Mouse (Mus musculus): ENCODE measurements at regions not wholly inside any gene's neighbourhood (a gene's known extent, or its start where the extent isn't known, plus 50 kb on each side); places are given as distances from the start of the nearest gene placed in this dataset.

GRCm38 (mm10) chr2:54033277-54033676 is 52.1 kb downstream of the Rprm start:
- no peak overlapping the region for H3K4me2 ChIP-seq (ENCODE audit: low read length)
- no peaks in the 10 kb centered on the region for H3K27me3 ChIP-seq (ENCODE audit: control insufficient read depth, insufficient read depth, low read length)
- no peaks in the 10 kb centered on the region for H3K36me3 ChIP-seq (ENCODE audit: control insufficient read depth, insufficient read depth, low read length)
- ATAC-seq (ENCODE audit: low FRiP score, low TSS enrichment) (no peak), DNase-seq (no peak)
- H3K9ac ChIP-seq (replicated peaks; ENCODE audit: low read length) = no peak overlapping the region
- no peak overlapping the region for H3K4me3 ChIP-seq (replicated peaks; ENCODE audit: low read depth, low read length)
- H3K27ac ChIP-seq (replicated peaks; ENCODE audit: low read depth, low read length) = no peak overlapping the region
- H3K4me1 ChIP-seq (ENCODE audit: control insufficient read depth, insufficient read depth, low read length) = no peaks in the 10 kb centered on the region
- no peaks in the 10 kb centered on the region for H3K9me3 ChIP-seq (ENCODE audit: control insufficient read depth, low read length)
- WGBS = 87% methylated on average over 4 of the region's 4 CpGs

- no peak overlapping the region for H3K4me2 ChIP-seq (ENCODE audit: low read length)
- no peak overlapping the region for H3K4me3 ChIP-seq (replicated peaks; ENCODE audit: low read depth, low read length)
- no peaks in the 10 kb centered on the region for H3K4me1 ChIP-seq (ENCODE audit: control insufficient read depth, insufficient read depth, low read length)
- no peaks in the 10 kb centered on the region for H3K9me3 ChIP-seq (ENCODE audit: control insufficient read depth, low read length)
- no peak overlapping the region for H3K27ac ChIP-seq (replicated peaks; ENCODE audit: low read depth, low read length)
- DNase-seq (no peak), ATAC-seq (ENCODE audit: low FRiP score, low TSS enrichment) (no peak)
- no peaks in the 10 kb centered on the region for H3K27me3 ChIP-seq (ENCODE audit: control insufficient read depth, insufficient read depth, low read length)
- no peaks in the 10 kb centered on the region for H3K36me3 ChIP-seq (ENCODE audit: control insufficient read depth, insufficient read depth, low read length)
- WGBS = 90% methylated on average over 2 of the region's 2 CpGs
- no peak overlapping the region for H3K9ac ChIP-seq (replicated peaks; ENCODE audit: low read length)
Measured at GRCm38 (mm10) chr2:54028851-54029250, 56.5 kb downstream of the Rprm start.

- Histone ChIP-seq H3K4me1 (ENCODE audit: control insufficient read depth, insufficient read depth, low read length) (no peaks in the 10 kb centered on the region), H3K4me3 (replicated peaks; ENCODE audit: low read depth, low read length) (no peak overlapping the region), H3K9ac (replicated peaks; ENCODE audit: low read length) (no peak overlapping the region), H3K4me2 (ENCODE audit: low read length) (no peak overlapping the region), H3K27me3 (ENCODE audit: control insufficient read depth, insufficient read depth, low read length) (no peaks in the 10 kb centered on the region), H3K36me3 (ENCODE audit: control insufficient read depth, insufficient read depth, low read length) (no peaks in the 10 kb centered on the region), H3K9me3 (ENCODE audit: control insufficient read depth, low read length) (no peaks in the 10 kb centered on the region), H3K27ac (replicated peaks; ENCODE audit: low read depth, low read length) (no peak overlapping the region)
- ATAC-seq (ENCODE audit: low FRiP score, low TSS enrichment) (no peak), DNase-seq (no peak)
- 89% methylated on average over 4 of the region's 4 CpGs for WGBS
Measured at GRCm38 (mm10) chr2:54022708-54023107, 62.6 kb downstream of the Rprm start.

- Histone ChIP-seq H3K36me3 (ENCODE audit: control insufficient read depth, insufficient read depth, low read length) (no peaks in the 10 kb centered on the region), H3K27ac (replicated peaks; ENCODE audit: low read depth, low read length) (no peak overlapping the region), H3K27me3 (ENCODE audit: control insufficient read depth, insufficient read depth, low read length) (no peaks in the 10 kb centered on the region), H3K9ac (replicated peaks; ENCODE audit: low read length) (no peak overlapping the region), H3K9me3 (ENCODE audit: control insufficient read depth, low read length) (no peaks in the 10 kb centered on the region), H3K4me1 (ENCODE audit: control insufficient read depth, insufficient read depth, low read length) (no peaks in the 10 kb centered on the region), H3K4me2 (ENCODE audit: low read length) (no peak overlapping the region), H3K4me3 (replicated peaks; ENCODE audit: low read depth, low read length) (no peak overlapping the region)
- DNase-seq (no peak), ATAC-seq (ENCODE audit: low FRiP score, low TSS enrichment) (no peak)
- WGBS = 67% methylated on average over 2 of the region's 2 CpGs
Measured at GRCm38 (mm10) chr2:53990157-53990556, 95.2 kb downstream of the Rprm start.

- H3K36me3 ChIP-seq (ENCODE audit: control insufficient read depth, insufficient read depth, low read length) = no peaks in the 10 kb centered on the region
- H3K4me3 ChIP-seq (replicated peaks; ENCODE audit: low read depth, low read length) = no peak overlapping the region
- DNase-seq = peak; percentile 29
- 68% methylated on average over 4 of the region's 4 CpGs for WGBS
- H3K27me3 ChIP-seq (ENCODE audit: control insufficient read depth, insufficient read depth, low read length) = no peaks in the 10 kb centered on the region
- ATAC-seq (ENCODE audit: low FRiP score, low TSS enrichment) = peak; percentile 60; the same call in 1 of the 2 replicates
- H3K4me2 ChIP-seq (ENCODE audit: low read length) = no peak overlapping the region
- H3K9me3 ChIP-seq (ENCODE audit: control insufficient read depth, low read length) = no peaks in the 10 kb centered on the region
- no peak overlapping the region for H3K9ac ChIP-seq (replicated peaks; ENCODE audit: low read length)
- no peaks in the 10 kb centered on the region for H3K4me1 ChIP-seq (ENCODE audit: control insufficient read depth, insufficient read depth, low read length)
- H3K27ac ChIP-seq (replicated peaks; ENCODE audit: low read depth, low read length) = no peak overlapping the region
Measured at GRCm38 (mm10) chr2:53975707-53976106, 109.6 kb downstream of the Rprm start.

GRCm38 (mm10) chr2:53960499-53960898 is 124.9 kb downstream of the Rprm start:
- H3K9ac ChIP-seq (replicated peaks; ENCODE audit: low read length) = no peak overlapping the region
- ATAC-seq (ENCODE audit: low FRiP score, low TSS enrichment) = no peak
- no peak overlapping the region for H3K27ac ChIP-seq (replicated peaks; ENCODE audit: low read depth, low read length)
- no peak for DNase-seq
- no peak overlapping the region for H3K4me3 ChIP-seq (replicated peaks; ENCODE audit: low read depth, low read length)
- H3K9me3 ChIP-seq (ENCODE audit: control insufficient read depth, low read length) = no peaks in the 10 kb centered on the region
- 32% methylated on average over 1 of the region's 1 CpGs for WGBS
- H3K36me3 ChIP-seq (ENCODE audit: control insufficient read depth, insufficient read depth, low read length) = no peaks in the 10 kb centered on the region
- H3K27me3 ChIP-seq (ENCODE audit: control insufficient read depth, insufficient read depth, low read length) = no peaks in the 10 kb centered on the region
- no peak overlapping the region for H3K4me2 ChIP-seq (ENCODE audit: low read length)
- no peaks in the 10 kb centered on the region for H3K4me1 ChIP-seq (ENCODE audit: control insufficient read depth, insufficient read depth, low read length)

- Histone ChIP-seq H3K4me1 (ENCODE audit: control insufficient read depth, insufficient read depth, low read length) (no peaks in the 10 kb centered on the region), H3K27me3 (ENCODE audit: control insufficient read depth, insufficient read depth, low read length) (no peaks in the 10 kb centered on the region), H3K4me2 (ENCODE audit: low read length) (no peak overlapping the region), H3K9ac (replicated peaks; ENCODE audit: low read length) (no peak overlapping the region), H3K4me3 (replicated peaks; ENCODE audit: low read depth, low read length) (no peak overlapping the region), H3K27ac (replicated peaks; ENCODE audit: low read depth, low read length) (no peak overlapping the region), H3K9me3 (ENCODE audit: control insufficient read depth, low read length) (no peaks in the 10 kb centered on the region), H3K36me3 (ENCODE audit: control insufficient read depth, insufficient read depth, low read length) (no peaks in the 10 kb centered on the region)
- DNase-seq (no peak), ATAC-seq (ENCODE audit: low FRiP score, low TSS enrichment) (no peak)
- WGBS = 67% methylated on average over 2 of the region's 2 CpGs
Measured at GRCm38 (mm10) chr2:53948237-53948636, 137.1 kb downstream of the Rprm start.

- no peak for DNase-seq
- H3K36me3 ChIP-seq (ENCODE audit: control insufficient read depth, insufficient read depth, low read length) = no peaks in the 10 kb centered on the region
Measured at GRCm38 (mm10) chr2:53947534-53947933, 137.8 kb downstream of the Rprm start.

GRCm38 (mm10) chr2:53911857-53912256 is 173.5 kb downstream of the Rprm start:
- Histone ChIP-seq H3K36me3 (ENCODE audit: control insufficient read depth, insufficient read depth, low read length) (no peaks in the 10 kb centered on the region), H3K27ac (replicated peaks; ENCODE audit: low read depth, low read length) (no peak overlapping the region), H3K27me3 (ENCODE audit: control insufficient read depth, insufficient read depth, low read length) (no peaks in the 10 kb centered on the region), H3K9ac (replicated peaks; ENCODE audit: low read length) (no peak overlapping the region), H3K4me3 (replicated peaks; ENCODE audit: low read depth, low read length) (no peak overlapping the region), H3K9me3 (ENCODE audit: control insufficient read depth, low read length) (no peaks in the 10 kb centered on the region), H3K4me1 (ENCODE audit: control insufficient read depth, insufficient read depth, low read length) (no peaks in the 10 kb centered on the region), H3K4me2 (ENCODE audit: low read length) (no peak overlapping the region)
- WGBS = 95% methylated on average over 3 of the region's 3 CpGs
- DNase-seq = no peak
- ATAC-seq (ENCODE audit: low FRiP score, low TSS enrichment) = no peak

More at GRCm38 (mm10) chr2:53947534-53947933, 137.8 kb downstream of the Rprm start:
- Histone ChIP-seq H3K4me1 (ENCODE audit: control insufficient read depth, insufficient read depth, low read length) (no peaks in the 10 kb centered on the region), H3K27ac (replicated peaks; ENCODE audit: low read depth, low read length) (no peak overlapping the region), H3K27me3 (ENCODE audit: control insufficient read depth, insufficient read depth, low read length) (no peaks in the 10 kb centered on the region), H3K9ac (replicated peaks; ENCODE audit: low read length) (no peak overlapping the region), H3K4me2 (ENCODE audit: low read length) (no peak overlapping the region), H3K9me3 (ENCODE audit: control insufficient read depth, low read length) (no peaks in the 10 kb centered on the region), H3K4me3 (replicated peaks; ENCODE audit: low read depth, low read length) (no peak overlapping the region)
- ATAC-seq (ENCODE audit: low FRiP score, low TSS enrichment) = no peak
